Mouse (Mus musculus): ENCODE measurements around the gene Cgn.
"Not testable (repeated sequence)": the region's sequence is repeated elsewhere in the genome, so short reads cannot be mapped to it uniquely, and the experiment has no call there.

Gene Cgn

GRCm38 (mm10) chr3:94789516-94789915 is 3.2 kb upstream of the Cgn start:
- no peak for DNase-seq (ENCODE audit: low read depth, low spot score)

- DNase-seq (ENCODE audit: low read depth, low spot score), result no peak
Observed at GRCm38 (mm10) chr3:94789071-94789470, 2.8 kb upstream of the Cgn start.

- DNase-seq (ENCODE audit: low read depth, low spot score), result no peak
Observed at GRCm38 (mm10) chr3:94787122-94787780, 959 bp upstream of the Cgn start.

GRCm38 (mm10) chr3:94785958-94786357 is 334 bp downstream of the Cgn start:
- DNase-seq (ENCODE audit: low read depth, low spot score), result no peak

- no peak for DNase-seq (ENCODE audit: low read depth, low spot score)
Observed at GRCm38 (mm10) chr3:94784171-94784701, 2.1 kb downstream of the Cgn start.

- DNase-seq (ENCODE audit: low read depth, low spot score), result no peak
Observed at GRCm38 (mm10) chr3:94783462-94783931, 2.8 kb downstream of the Cgn start.

GRCm38 (mm10) chr3:94782936-94783335 is 3.4 kb downstream of the Cgn start:
- no peak for DNase-seq (ENCODE audit: low read depth, low spot score)

GRCm38 (mm10) chr3:94781356-94781755 is 4.9 kb downstream of the Cgn start:
- no peak for DNase-seq (ENCODE audit: low read depth, low spot score)

GRCm38 (mm10) chr3:94775886-94776285 is 10.4 kb downstream of the Cgn start:
- no peak for DNase-seq (ENCODE audit: low read depth, low spot score)

GRCm38 (mm10) chr3:94774039-94774438 is 12.3 kb downstream of the Cgn start:
- no peak for DNase-seq (ENCODE audit: low read depth, low spot score)

GRCm38 (mm10) chr3:94765456-94765855 is 20.8 kb downstream of the Cgn start:
- not testable (repeated sequence) for DNase-seq (ENCODE audit: low read depth, low spot score)

GRCm38 (mm10) chr3:94764545-94765292 is 21.6 kb downstream of the Cgn start:
- not testable (repeated sequence) for DNase-seq (ENCODE audit: low read depth, low spot score)

GRCm38 (mm10) chr3:94758427-94758826 is 27.9 kb downstream of the Cgn start:
- not testable (repeated sequence) for DNase-seq (ENCODE audit: low read depth, low spot score)

GRCm38 (mm10) chr3:94758056-94758409 is 28.3 kb downstream of the Cgn start:
- DNase-seq (ENCODE audit: low read depth, low spot score), result not testable (repeated sequence)

- DNase-seq (ENCODE audit: low read depth, low spot score), result not testable (repeated sequence)
Observed at GRCm38 (mm10) chr3:94757251-94758055, 28.8 kb downstream of the Cgn start.

GRCm38 (mm10) chr3:94745691-94746090 is 40.6 kb downstream of the Cgn start:
- DNase-seq (ENCODE audit: low read depth, low spot score), result no peak

GRCm38 (mm10) chr3:94723637-94724036 is 62.7 kb downstream of the Cgn start:
- DNase-seq (ENCODE audit: low read depth, low spot score), result not testable (repeated sequence)

- not testable (repeated sequence) for DNase-seq (ENCODE audit: low read depth, low spot score)
Observed at GRCm38 (mm10) chr3:94718253-94718652, 68.0 kb downstream of the Cgn start.

- DNase-seq (ENCODE audit: low read depth, low spot score), result not testable (repeated sequence)
Observed at GRCm38 (mm10) chr3:94713424-94713823, 72.9 kb downstream of the Cgn start.

- DNase-seq (ENCODE audit: low read depth, low spot score), result not testable (repeated sequence)
Observed at GRCm38 (mm10) chr3:94710591-94710990, 75.7 kb downstream of the Cgn start.
